8 mouse cellular contexts compared by ENCODE assay signal in genomic region chr4:116555413-116556300, GRCm38 (mm10). TPM values are rescaled to one million over a fixed set of nuclear protein-coding genes. Genes with fewer than 3 reads are reported as not detected.
A peak's percentile ranks its signal among the peaks of the same experiment; 100 is the strongest.
DNase-seq lines count a peak whose midpoint lies in the region; ATAC-seq and TF ChIP-seq lines count a peak whose summit lies in the region.

Tmem69 (minus strand) TSS chr4:116555936.

- peak within 1 kb of the TSS; percentile 79 for H3K9ac ChIP-seq in forebrain, embryonic 14.5 days (ENCODE audit: low read length)

- intact Hi-C loops in heart, postnatal 25 days (cut with DNase I) = loop anchor here (5.0 kb wide), 2 partner anchors 48 to 93 kb away; partner anchors contain the start of genes Ipp and Mast2

- H3K9me3 ChIP-seq in forebrain, embryonic 14.5 days (replicated peaks; ENCODE audit: control insufficient read depth, low read length) = no peaks in the 10 kb centered on the region

- TF ChIP-seq CTCF in lung, adult 2 months (IDR thresholded peaks at IDR 0.05; ENCODE audit: insufficient read depth, low read length) = no peak

- H3K27ac ChIP-seq in forebrain, embryonic 14.5 days (ENCODE audit: low read depth, low read length) = peak within 1 kb of the TSS; percentile 85

- peak within 1 kb of the TSS; percentile 75 for H3K4me3 ChIP-seq in forebrain, embryonic 14.5 days (ENCODE audit: low read depth, low read length)
- peak within 1 kb of the TSS; percentile 88 for H3K4me3 ChIP-seq in lung, adult 2 months (replicated peaks; ENCODE audit: extremely low read depth, low read depth, low read length)

- peaks cover 17% of the 10 kb centered on the region for H3K4me1 ChIP-seq in forebrain, embryonic 14.5 days (ENCODE audit: control insufficient read depth, insufficient read depth, low read length)
- H3K4me1 ChIP-seq in lung, adult 2 months (ENCODE audit: control insufficient read depth, insufficient read depth, low read length) = peaks cover 2% of the 10 kb centered on the region

- peak within 1 kb of the TSS; percentile 81 for H3K4me2 ChIP-seq in forebrain, embryonic 14.5 days (ENCODE audit: low read length)

- peak; percentile 86 for DNase-seq in ES-CJ7 (ENCODE audit: low read depth, low spot score)
- peak; percentile 88 for DNase-seq in forebrain, embryonic 14.5 days (ENCODE audit: low spot score)
- DNase-seq in heart, postnatal 25 days (ENCODE audit: low spot score) = peak; percentile 37
- DNase-seq in layer of hippocampus, adult 18-20 months (ENCODE audit: low spot score in 2 of 2) = peak; percentile 71 to 88
- DNase-seq in lung, adult 2 months = peak; percentile 77
- DNase-seq in thymus, adult 18-20 months = peak; percentile 45 to 57

- no peaks in the 10 kb centered on the region for H3K27me3 ChIP-seq in forebrain, embryonic 14.5 days (replicated peaks; ENCODE audit: control insufficient read depth, insufficient read depth, low read length)

- 0 out of 2 replicates have a peak, but pooled peaks have one; percentile 15 for ATAC-seq in cerebellum, adult (ENCODE audit: insufficient number of reproducible peaks, low FRiP score, low TSS enrichment)
- ATAC-seq in forebrain, embryonic 14.5 days = no peak
- ATAC-seq in neutrophil, adult 5-6 weeks (ENCODE audit: extremely low read depth, insufficient number of reproducible peaks, low FRiP score, poor library complexity, severe bottlenecking) = no peak

- TF ChIP-seq POLR2A in lung, adult 2 months (IDR thresholded peaks at IDR 0.05; ENCODE audit: borderline replicate concordance, extremely low read depth, low read depth, low read length) = no peak

- 3% methylated on average over 23 of the region's 23 CpGs for WGBS in forebrain, embryonic 14.5 days
- 2% methylated on average over 23 of the region's 23 CpGs for WGBS in lung, adult 2 months

- H3K36me3 ChIP-seq in forebrain, embryonic 14.5 days (ENCODE audit: control insufficient read depth, insufficient read depth, low read length) = peaks cover 17% of the 10 kb centered on the region

RNA-seq across cellular contexts. Expression of gene Tmem69, which starts in this region (rescaled TPM):
- 30.5 and 32.2 TPM in 2 replicates for polyA plus RNA-seq in forebrain, embryonic 14.5 days (2014; fragmentation: Nextera tagmentation; extraction: Ambion mirVana)
- total RNA-seq in heart, postnatal 25 days (2021) = 10 to 100 TPM; 24.9 to 25.2 TPM
- total RNA-seq in layer of hippocampus, adult 18-20 months (2021) = 10 to 100 TPM; 12.3 to 13.0 TPM
- 2.3 and 3.9 TPM in 2 replicates for polyA plus RNA-seq in lung, adult 2 months (2012; rRNA removed)
- total RNA-seq in neutrophil, adult 5-6 weeks (2017) = 7.9 and 10.1 TPM in 2 replicates

Comparison
In these comparisons a context has a peak if more than half of its experiments do, and no peak if none do; other contexts are left out.
1. DNase-seq: peak in every context shown above with its lines; median percentile 88 in forebrain, embryonic 14.5 days; 86 in ES-CJ7; 80 in layer of hippocampus, adult 18-20 months; 77 in lung, adult 2 months; 51 in thymus, adult 18-20 months; 37 in heart, postnatal 25 days.